Mouse (Mus musculus) gastrocnemius, postnatal 14 days (tissue): ENCODE data around the gene Rab11fip2. TPM values are rescaled to one million over a fixed set of nuclear protein-coding genes. Genes with fewer than 3 reads are reported as not detected.

ENCODE experiments used
- DNase-seq: peaks from one replicate; pipeline ENCODE4 v3.0.0; 2021; ENCODE audit warnings: mixed read lengths
- intact Hi-C: fragments of 180-260 bp; cut with DNase I; formaldehyde crosslinking; loops from one replicate; pipeline ENCODE4 v1.15.1; 2025; ENCODE audit warnings: low total_unique reads
- long read RNA-seq, 2 experiments: library from polyadenylated mRNA; stranded (forward); transcript quantifications; one replicate each; pipeline ENCODE4 v2.0.0; 2021
- total RNA-seq, 2 experiments: library from RNA; stranded (reverse); gene quantifications; 2 replicates each; pipeline ENCODE4 v1.2.3; 2021

The Rab11fip2 gene
- 10 to 100 TPM; 10.5 to 11.2 TPM for total RNA-seq
- long read RNA-seq, experiment 1: 0 reads
- long read RNA-seq, experiment 2, partial matches to known transcripts: 0 of 2 reads
- long read RNA-seq, experiment 2, other reads (novel, unspliced or antisense): 2 of 2 reads

- peak; percentile 86 for DNase-seq
- intact Hi-C loops: no loop called here
Measured at GRCm38 (mm10) chr19:59943322-59943871, at the start of gene Rab11fip2. Gene Rab11fip2, minus strand, starts transcription at chr19:59943654.

- intact Hi-C loops: no loop called here
- DNase-seq: no peak
Measured at GRCm38 (mm10) chr19:59981588-59981987, 38.1 kb upstream of the Rab11fip2 start.

- no peak for DNase-seq
- intact Hi-C loops: no loop called here
Measured at GRCm38 (mm10) chr19:59954936-59955335, 11.5 kb upstream of the Rab11fip2 start.

GRCm38 (mm10) chr19:59949731-59950130, 6.3 kb upstream of the Rab11fip2 start:
- DNase-seq: no peak
- intact Hi-C loops: no loop called here

GRCm38 (mm10) chr19:59942716-59943321, 635 bp downstream of the Rab11fip2 start:
- intact Hi-C loops: no loop called here
- no peak for DNase-seq

- no peak for DNase-seq
- intact Hi-C loops: no loop called here
Measured at GRCm38 (mm10) chr19:59939711-59940110, 3.7 kb downstream of the Rab11fip2 start.

- no peak for DNase-seq
- intact Hi-C loops: no loop called here
Measured at GRCm38 (mm10) chr19:59932085-59932484, 11.4 kb downstream of the Rab11fip2 start.

GRCm38 (mm10) chr19:59928672-59929071, 14.8 kb downstream of the Rab11fip2 start:
- intact Hi-C loops: no loop called here
- no peak for DNase-seq

GRCm38 (mm10) chr19:59926125-59926524, 17.3 kb downstream of the Rab11fip2 start:
- intact Hi-C loops: no loop called here
- no peak for DNase-seq

- DNase-seq: no peak
- intact Hi-C loops: no loop called here
Measured at GRCm38 (mm10) chr19:59920846-59921245, 22.6 kb downstream of the Rab11fip2 start.

- no peak for DNase-seq
- intact Hi-C loops: no loop called here
Measured at GRCm38 (mm10) chr19:59917901-59918613, 25.4 kb downstream of the Rab11fip2 start.

- no peak for DNase-seq
- intact Hi-C loops: no loop called here
Measured at GRCm38 (mm10) chr19:59911554-59911953, 31.9 kb downstream of the Rab11fip2 start.

- DNase-seq: no peak
- intact Hi-C loops: no loop called here
Measured at GRCm38 (mm10) chr19:59905296-59906081, 38.0 kb downstream of the Rab11fip2 start.

- intact Hi-C loops: no loop called here
Measured at GRCm38 (mm10) chr19:59899965-59900364, 43.5 kb downstream of the Rab11fip2 start.

GRCm38 (mm10) chr19:59898301-59898700, 45.2 kb downstream of the Rab11fip2 start:
- intact Hi-C loops: no loop called here
- DNase-seq: no peak

More at GRCm38 (mm10) chr19:59899965-59900364, 43.5 kb downstream of the Rab11fip2 start:
- no peak for DNase-seq

GRCm38 (mm10) chr19:59889383-59889782, 54.1 kb downstream of the Rab11fip2 start:
- intact Hi-C loops: no loop called here
- DNase-seq: no peak

- intact Hi-C loops: no loop called here
Measured at GRCm38 (mm10) chr19:59888846-59889245, 54.6 kb downstream of the Rab11fip2 start.

GRCm38 (mm10) chr19:59887866-59888265, 55.6 kb downstream of the Rab11fip2 start:
- intact Hi-C loops: no loop called here

More at GRCm38 (mm10) chr19:59888846-59889245, 54.6 kb downstream of the Rab11fip2 start:
- no peak for DNase-seq

GRCm38 (mm10) chr19:59885301-59885700, 58.2 kb downstream of the Rab11fip2 start:
- no peak for DNase-seq
- intact Hi-C loops: no loop called here

More at GRCm38 (mm10) chr19:59887866-59888265, 55.6 kb downstream of the Rab11fip2 start:
- DNase-seq: no peak

GRCm38 (mm10) chr19:59877238-59877637, 66.2 kb downstream of the Rab11fip2 start:
- no peak for DNase-seq
- intact Hi-C loops: no loop called here
